Mouse (Mus musculus): ENCODE results near the gene Gatm.
A peak's percentile ranks its signal among the peaks of the same experiment; 100 is the strongest.

Gatm gene

GRCm38 (mm10) chr2:122605829-122606228 lies 5.3 kb downstream of the Gatm start:
- DNase-seq, result no peak

DNA sequence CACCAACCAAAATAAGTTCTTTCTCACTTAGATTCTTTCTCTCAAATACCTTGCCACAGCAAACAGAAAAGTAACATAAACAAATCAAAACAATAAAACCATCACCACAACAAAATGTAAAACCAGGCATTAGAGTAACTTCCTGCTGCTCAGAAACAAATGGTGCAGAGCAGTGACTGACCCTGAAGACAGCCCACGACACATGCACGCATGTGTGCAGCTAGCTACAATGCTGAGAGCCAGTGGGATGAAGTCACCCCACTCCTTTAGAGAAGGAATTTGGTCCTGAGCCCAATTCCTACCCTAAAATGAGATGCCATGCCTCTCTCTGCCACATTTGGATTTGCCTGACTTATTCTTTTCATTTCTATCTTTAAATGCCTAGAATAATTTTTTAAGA lies 9.7 kb downstream of the Gatm start:
- DNase-seq, result no peak

DNA sequence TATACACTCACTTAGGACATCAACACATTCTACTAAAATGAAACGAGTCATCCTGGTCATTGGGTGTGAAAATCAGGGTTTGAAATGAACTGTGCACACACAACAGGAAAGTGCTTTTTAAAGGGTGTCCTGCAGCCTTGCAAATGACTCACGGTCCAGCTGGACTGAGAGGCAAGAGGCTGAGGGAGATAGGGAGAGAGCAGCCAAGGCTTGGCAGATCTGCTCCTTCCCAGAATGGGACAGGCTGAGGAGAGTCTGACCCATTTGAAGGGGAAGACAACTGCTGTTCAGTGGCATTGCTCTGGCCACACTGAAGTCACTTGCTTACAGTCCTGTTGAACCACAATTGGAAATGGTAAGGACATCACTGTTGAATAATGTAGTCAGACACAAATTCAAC lies 11.4 kb downstream of the Gatm start:
- DNase-seq, result no peak

DNA sequence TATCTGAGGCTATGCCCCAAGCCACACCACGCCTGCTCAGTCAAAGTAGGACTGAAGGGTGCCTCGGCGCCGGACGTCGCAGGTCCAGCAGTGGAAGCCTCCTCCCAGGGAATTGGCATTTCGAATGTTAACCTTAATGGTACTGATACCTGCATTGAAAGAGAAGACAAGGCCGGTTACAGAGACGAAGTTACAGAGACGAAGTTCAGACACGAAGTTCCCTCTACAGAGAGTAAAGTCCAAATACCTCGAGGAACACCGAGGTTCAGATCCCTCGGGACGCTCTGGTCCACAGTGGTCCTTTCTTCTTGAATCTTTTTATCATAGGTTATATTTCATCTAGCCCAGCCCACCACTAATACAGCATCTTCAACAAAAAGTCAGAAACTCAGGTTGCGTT lies 15.6 kb downstream of the Gatm start:
- DNase-seq, result no peak

DNA sequence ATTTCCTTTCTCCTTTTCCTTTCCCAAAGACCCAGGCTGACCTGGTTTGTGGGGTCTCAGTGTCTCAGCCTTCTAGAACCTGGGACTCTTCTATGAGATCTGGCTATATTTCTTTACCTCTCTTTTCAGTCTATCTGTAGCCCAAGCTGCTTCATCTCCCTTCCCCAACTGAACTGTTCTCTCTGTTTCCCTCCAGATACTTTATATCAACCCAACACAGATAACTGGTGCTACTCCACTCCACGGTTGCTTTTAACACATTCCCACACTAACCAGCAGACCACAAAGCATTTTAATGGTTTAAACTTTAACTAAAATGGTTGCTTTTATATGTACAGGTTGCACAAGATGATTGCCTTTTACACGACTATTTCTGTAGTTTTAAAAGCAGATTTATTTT lies 19.9 kb downstream of the Gatm start:
- no peak for DNase-seq

- peak; percentile 58 for DNase-seq
These were observed 20.8 kb downstream of the Gatm start for GRCm38 (mm10) chr2:122590351-122590750.

DNA sequence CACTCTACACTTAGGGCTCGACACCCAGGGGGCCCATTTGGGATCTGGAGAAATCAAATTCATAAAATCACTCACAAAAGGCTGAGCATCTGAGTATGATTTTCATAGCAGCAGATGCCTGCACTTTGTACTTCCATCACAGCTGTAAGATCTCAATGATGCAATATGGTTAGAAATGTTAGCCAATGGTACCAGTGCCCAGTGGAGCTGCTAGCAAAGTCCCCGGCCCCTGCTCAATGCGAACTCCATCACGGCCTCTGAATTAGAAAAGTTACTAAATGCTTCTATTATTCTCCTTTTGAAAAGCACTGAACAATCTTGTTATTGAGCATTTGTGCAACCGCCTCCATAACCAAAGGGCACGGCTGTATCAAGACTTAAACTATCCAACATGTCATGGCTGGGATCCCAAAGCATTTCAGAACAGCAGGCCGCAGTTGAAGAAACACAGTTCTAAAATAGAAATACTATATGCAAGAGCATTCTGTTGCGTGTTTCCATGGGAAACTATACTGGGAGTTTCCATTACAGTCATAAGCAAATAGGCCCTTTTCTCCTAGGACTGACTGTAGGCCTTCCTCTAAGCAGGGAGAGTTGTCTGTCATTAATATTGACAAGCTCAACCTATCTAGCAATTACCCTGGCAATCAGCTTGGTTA lies 23.1 kb downstream of the Gatm start:
- no peak for DNase-seq

- DNase-seq, result no peak
These were observed 24.8 kb downstream of the Gatm start for GRCm38 (mm10) chr2:122586258-122586657.

DNA sequence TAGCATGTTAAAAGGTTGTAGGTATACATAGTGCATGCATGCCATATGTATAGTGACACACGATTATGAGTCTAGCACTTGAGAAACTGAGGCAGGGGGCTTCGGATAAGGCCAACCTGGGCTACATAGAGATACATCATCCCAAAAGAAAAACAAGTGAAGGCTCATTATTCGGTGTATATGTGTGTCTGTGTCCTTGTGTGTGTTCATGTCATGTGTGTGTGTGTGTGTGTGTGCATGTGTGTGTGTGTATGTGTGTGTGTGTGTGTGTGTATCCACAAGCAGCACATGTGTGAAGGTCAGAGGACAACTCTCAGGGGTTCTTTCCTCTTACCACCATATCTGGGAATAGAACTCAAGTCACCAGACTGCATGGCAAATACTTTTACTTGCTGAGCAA lies 28.8 kb downstream of the Gatm start:
- DNase-seq, result no peak

GRCm38 (mm10) chr2:122581361-122582017 lies 29.6 kb downstream of the Gatm start:
- peak; percentile 38 for DNase-seq

DNA sequence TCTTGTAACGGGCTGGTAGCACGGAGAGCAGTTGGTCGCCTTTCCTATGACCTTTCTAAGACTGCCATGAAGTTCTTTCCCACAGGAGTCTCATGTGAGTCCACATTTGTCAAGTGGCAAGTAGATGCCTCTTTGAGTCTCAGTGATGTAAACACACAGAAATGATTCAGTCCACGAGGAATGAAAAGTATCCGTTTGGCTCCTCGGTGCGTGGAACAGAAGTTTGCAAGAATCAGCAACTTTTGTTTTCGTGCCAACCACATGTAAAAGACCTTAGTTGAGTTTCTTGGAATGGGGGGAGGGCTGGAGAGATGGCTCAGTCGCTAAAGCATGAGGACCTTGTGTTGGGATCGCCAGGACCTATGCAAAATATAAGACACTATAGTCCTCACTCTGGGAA lies 30.7 kb downstream of the Gatm start:
- DNase-seq, result no peak

DNA sequence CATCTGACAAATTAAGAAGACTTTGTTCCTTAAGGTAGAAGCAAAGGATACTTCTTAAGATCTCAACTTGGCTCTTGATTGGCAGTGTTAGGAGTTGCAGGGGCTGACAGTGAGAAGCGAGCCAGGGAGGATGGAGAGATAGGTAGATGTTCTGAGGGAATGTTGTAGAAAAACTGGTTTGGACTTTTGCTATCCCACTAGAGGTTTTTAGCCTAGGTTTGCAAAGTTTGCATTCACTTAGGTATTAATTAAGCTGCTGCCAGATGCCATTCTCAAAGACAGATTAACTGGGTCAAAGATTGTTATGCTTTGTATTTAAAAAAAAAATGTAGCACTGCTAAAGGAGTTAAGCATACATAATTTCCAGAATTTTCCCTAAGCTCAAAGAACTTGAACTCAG lies 33.8 kb downstream of the Gatm start:
- DNase-seq, result peak; percentile 54

- no peak for DNase-seq
These were observed 34.8 kb downstream of the Gatm start for GRCm38 (mm10) chr2:122576295-122576694.

GRCm38 (mm10) chr2:122575470-122575869 lies 35.6 kb downstream of the Gatm start:
- DNase-seq, result peak; percentile 86

DNA sequence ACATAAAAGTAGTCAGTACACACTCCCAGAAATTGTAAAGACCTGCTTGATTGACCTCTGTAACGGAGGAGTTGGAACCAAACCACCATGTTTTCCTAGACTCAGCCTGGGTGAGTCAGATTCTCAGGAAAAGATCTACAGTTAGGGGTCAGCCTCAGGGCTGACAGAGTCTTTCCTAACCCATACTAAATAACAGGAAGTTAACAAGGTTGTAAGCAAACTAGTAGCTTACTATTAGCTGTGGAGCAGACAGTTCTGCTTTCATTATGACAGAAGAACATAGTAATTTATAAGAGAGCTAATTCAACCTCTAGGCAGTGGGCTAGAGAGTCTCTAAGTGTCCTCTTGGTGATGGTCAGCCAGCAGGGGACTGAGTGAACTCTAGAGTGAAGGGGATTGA lies 38.7 kb downstream of the Gatm start:
- DNase-seq, result no peak

- no peak for DNase-seq
These were observed 39.8 kb downstream of the Gatm start for GRCm38 (mm10) chr2:122571326-122571725.

- no peak for DNase-seq
These were observed 40.7 kb downstream of the Gatm start for GRCm38 (mm10) chr2:122570430-122570829.

DNA sequence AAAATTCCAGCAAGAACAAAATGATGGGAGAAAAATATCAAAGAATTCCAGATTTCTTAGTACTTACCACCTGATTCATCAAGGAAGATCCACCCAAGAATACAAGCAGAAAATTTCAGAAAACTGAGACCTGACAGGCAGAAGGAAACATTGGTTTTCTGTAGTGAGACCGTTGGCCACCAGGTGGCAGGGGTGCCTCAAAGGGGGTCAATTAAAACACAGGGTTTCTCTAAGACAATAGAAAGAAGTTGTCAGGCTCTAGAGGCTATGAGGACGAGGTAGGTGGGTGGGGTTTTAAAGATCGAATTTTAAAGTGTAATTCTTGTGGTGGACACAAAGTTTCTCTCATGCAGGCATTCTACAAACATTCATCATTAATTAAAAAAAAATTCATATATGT lies 41.7 kb downstream of the Gatm start:
- DNase-seq, result peak; percentile 62

DNA sequence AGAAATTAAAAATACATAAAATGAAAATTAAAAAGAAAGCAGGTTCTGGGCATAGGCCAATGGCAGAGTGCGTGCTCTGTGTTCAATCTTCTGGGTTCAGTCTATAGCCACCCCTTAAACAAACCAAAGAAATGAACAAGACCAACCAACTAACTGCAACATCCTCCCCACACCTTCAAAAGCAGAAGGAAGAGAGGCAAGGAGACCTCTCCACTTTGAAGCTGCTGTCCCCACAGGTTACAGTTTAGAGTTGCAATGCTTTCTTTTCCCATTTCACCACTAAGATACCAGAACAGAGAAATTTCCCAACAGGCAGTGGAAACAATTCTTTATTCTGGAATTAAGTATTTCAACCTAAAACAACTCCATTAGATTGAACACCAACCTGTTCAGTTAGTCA lies 48.9 kb downstream of the Gatm start:
- no peak for DNase-seq

DNA sequence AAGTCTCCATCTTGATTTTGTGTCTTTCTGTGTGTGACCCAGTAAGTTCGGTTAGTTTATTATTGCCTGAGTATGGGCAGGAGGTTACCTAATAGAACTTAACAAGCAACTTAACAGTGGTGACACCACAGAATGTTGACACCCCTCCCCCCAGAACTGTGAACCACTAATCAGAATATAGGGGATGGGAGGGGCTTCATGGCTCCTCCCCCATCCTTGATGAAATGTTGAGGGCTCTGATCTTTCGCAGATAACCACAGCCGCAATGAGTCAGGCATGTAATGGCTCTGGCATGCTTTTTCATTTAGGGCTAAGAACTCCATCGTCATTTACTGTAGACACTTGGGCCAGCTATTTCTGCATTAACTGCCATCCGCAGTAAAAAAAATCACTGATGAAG lies 49.9 kb downstream of the Gatm start:
- no peak for DNase-seq

- DNase-seq, result peak; percentile 38
These were observed 52.8 kb downstream of the Gatm start for GRCm38 (mm10) chr2:122558317-122558716.

Measured in kidney, postnatal 14 days (tissue).